ENCODE assay signal across 10 mouse cellular contexts in genomic region chr7:102636665-102637064, GRCm38 (mm10). TPM values are rescaled to one million over a fixed set of nuclear protein-coding genes. Genes with fewer than 3 reads are reported as not detected.
DNase-seq lines count a peak whose midpoint lies in the region; ATAC-seq lines count a peak whose summit lies in the region.
"Had no signal": no experiment of that assay in that cellular context is flagged by ENCODE, and none has a peak within 500 bp of the region (broad histone marks: within the 10 kb centered on the region; RNA-seq: fewer than 3 reads in every experiment).

No protein-coding gene starts in this region.

- no peak overlapping the region for H3K9ac ChIP-seq in hindbrain, embryonic 11.5 days (ENCODE audit: low read depth, low read length)
- H3K9ac ChIP-seq in hindbrain, embryonic 13.5 days: no peak overlapping the region
- H3K9ac ChIP-seq: embryonic facial prominence, embryonic 12.5 days; limb, embryonic 12.5 days had no signal

- no peak overlapping the region for H3K4me3 ChIP-seq in hindbrain, embryonic 11.5 days (ENCODE audit: low read depth, low read length)
- H3K4me3 ChIP-seq in hindbrain, embryonic 13.5 days: no peak overlapping the region
- H3K4me3 ChIP-seq in embryonic facial prominence, embryonic 10.5 days: no peak overlapping the region
- H3K4me3 ChIP-seq: embryonic facial prominence, embryonic 12.5 days; limb, embryonic 12.5 days had no signal

- H3K9me3 ChIP-seq in hindbrain, embryonic 11.5 days (ENCODE audit: control insufficient read depth, low read length): no peaks in the 10 kb centered on the region
- H3K9me3 ChIP-seq in hindbrain, embryonic 13.5 days: no peaks in the 10 kb centered on the region
- H3K9me3 ChIP-seq in embryonic facial prominence, embryonic 10.5 days: no peaks in the 10 kb centered on the region
- H3K9me3 ChIP-seq: embryonic facial prominence, embryonic 12.5 days; limb, embryonic 12.5 days had no signal

- no peak overlapping the region for H3K4me2 ChIP-seq in hindbrain, embryonic 11.5 days (replicated peaks; ENCODE audit: low read depth, low read length)
- no peak overlapping the region for H3K4me2 ChIP-seq in hindbrain, embryonic 13.5 days
- H3K4me2 ChIP-seq: embryonic facial prominence, embryonic 12.5 days; limb, embryonic 12.5 days had no signal

- no peaks in the 10 kb centered on the region for H3K36me3 ChIP-seq in hindbrain, embryonic 11.5 days (ENCODE audit: control insufficient read depth, insufficient read depth, low read length)
- no peaks in the 10 kb centered on the region for H3K36me3 ChIP-seq in hindbrain, embryonic 13.5 days
- no peaks in the 10 kb centered on the region for H3K36me3 ChIP-seq in embryonic facial prominence, embryonic 10.5 days (replicated peaks)
- H3K36me3 ChIP-seq: embryonic facial prominence, embryonic 12.5 days; limb, embryonic 12.5 days had no signal

- H3K27me3 ChIP-seq in hindbrain, embryonic 11.5 days (ENCODE audit: control insufficient read depth, insufficient read depth, low read length): no peaks in the 10 kb centered on the region
- H3K27me3 ChIP-seq in hindbrain, embryonic 13.5 days: no peaks in the 10 kb centered on the region
- no peaks in the 10 kb centered on the region for H3K27me3 ChIP-seq in embryonic facial prominence, embryonic 10.5 days (replicated peaks; ENCODE audit: low read depth, poor library complexity, severe bottlenecking)
- H3K27me3 ChIP-seq: embryonic facial prominence, embryonic 12.5 days; limb, embryonic 12.5 days had no signal

- WGBS in hindbrain, embryonic 11.5 days: 27% methylated on average over 3 of the region's 3 CpGs
- 31% methylated on average over 3 of the region's 3 CpGs for WGBS in hindbrain, embryonic 13.5 days
- WGBS in embryonic facial prominence, embryonic 10.5 days: 28% methylated on average over 3 of the region's 3 CpGs

- H3K27ac ChIP-seq in hindbrain, embryonic 11.5 days (ENCODE audit: low read depth, low read length): no peak overlapping the region
- H3K27ac ChIP-seq in hindbrain, embryonic 13.5 days: no peak overlapping the region
- no peak overlapping the region for H3K27ac ChIP-seq in embryonic facial prominence, embryonic 10.5 days (replicated peaks)
- H3K27ac ChIP-seq: embryonic facial prominence, embryonic 12.5 days; limb, embryonic 12.5 days had no signal

- ATAC-seq in hindbrain, embryonic 11.5 days (ENCODE audit: low FRiP score): no peak
- ATAC-seq in hindbrain, embryonic 13.5 days (ENCODE audit: low FRiP score): no peak

- no peaks in the 10 kb centered on the region for H3K4me1 ChIP-seq in hindbrain, embryonic 11.5 days (replicated peaks; ENCODE audit: control insufficient read depth, insufficient read depth, low read length)
- no peaks in the 10 kb centered on the region for H3K4me1 ChIP-seq in hindbrain, embryonic 13.5 days (replicated peaks)
- H3K4me1 ChIP-seq in embryonic facial prominence, embryonic 10.5 days: no peaks in the 10 kb centered on the region
- H3K4me1 ChIP-seq: embryonic facial prominence, embryonic 12.5 days; limb, embryonic 12.5 days had no signal

- DNase-seq in hindbrain, embryonic 11.5 days (ENCODE audit: low spot score): peak; percentile 39
- DNase-seq in CD4-positive helper T cell, adult 2 months (ENCODE audit: low read depth, low spot score): peak; percentile 61
- DNase-seq in WW6 (ENCODE audit: low read depth, low spot score): peak; percentile 24
- peak; percentile 18 for DNase-seq in embryonic facial prominence, embryonic 10.5 days (ENCODE audit: low spot score)
- DNase-seq in left cerebral cortex, adult 18-20 months (ENCODE audit: low spot score in 2 of 2): peak; percentile 13 to 54
- DNase-seq in retina, postnatal 7 days (ENCODE audit: low read depth, low spot score): peak; percentile 1
- no peak for DNase-seq in neural tube, embryonic 10.5 days (ENCODE audit: extremely low spot score, low spot score)

RNA-seq across cellular contexts. Expression of gene Olfr554, which starts 1.6 kb away (rescaled TPM):
- polyA plus RNA-seq in hindbrain, embryonic 11.5 days (2014; fragmentation: Nextera tagmentation; extraction: Ambion mirVana): not detected in 2 replicates
- polyA plus RNA-seq in hindbrain, embryonic 13.5 days (2015; fragmentation: Nextera tagmentation; extraction: Ambion mirVana): not detected in 2 replicates
- polyA plus RNA-seq in embryonic facial prominence, embryonic 10.5 days (2016; fragmentation: Nextera tagmentation; extraction: Ambion mirVana): not detected in 2 replicates
- total RNA-seq in left cerebral cortex, adult 18-20 months (2021): not detected
- polyA plus RNA-seq: embryonic facial prominence, embryonic 12.5 days; limb, embryonic 12.5 days had no signal

RNA-seq across cellular contexts. Expression of gene Olfr553, which starts 18.6 kb away (rescaled TPM):
- not detected in 2 replicates for polyA plus RNA-seq in hindbrain, embryonic 11.5 days (2014; fragmentation: Nextera tagmentation; extraction: Ambion mirVana)
- not detected in 2 replicates for polyA plus RNA-seq in hindbrain, embryonic 13.5 days (2015; fragmentation: Nextera tagmentation; extraction: Ambion mirVana)
- polyA plus RNA-seq in embryonic facial prominence, embryonic 10.5 days (2016; fragmentation: Nextera tagmentation; extraction: Ambion mirVana): not detected in 2 replicates
- total RNA-seq in left cerebral cortex, adult 18-20 months (2021): not detected
- polyA plus RNA-seq: embryonic facial prominence, embryonic 12.5 days; limb, embryonic 12.5 days had no signal

RNA-seq across cellular contexts. Expression of gene Olfr555, which starts 22.0 kb away (rescaled TPM):
- polyA plus RNA-seq in hindbrain, embryonic 11.5 days (2014; fragmentation: Nextera tagmentation; extraction: Ambion mirVana): not detected in 2 replicates
- not detected in 2 replicates for polyA plus RNA-seq in hindbrain, embryonic 13.5 days (2015; fragmentation: Nextera tagmentation; extraction: Ambion mirVana)
- polyA plus RNA-seq in embryonic facial prominence, embryonic 10.5 days (2016; fragmentation: Nextera tagmentation; extraction: Ambion mirVana): not detected in 2 replicates
- total RNA-seq in left cerebral cortex, adult 18-20 months (2021): not detected
- polyA plus RNA-seq: embryonic facial prominence, embryonic 12.5 days; limb, embryonic 12.5 days had no signal

RNA-seq across cellular contexts. Expression of gene Olfr556, which starts 28.0 kb away (rescaled TPM):
- not detected in 2 replicates for polyA plus RNA-seq in hindbrain, embryonic 11.5 days (2014; fragmentation: Nextera tagmentation; extraction: Ambion mirVana)
- not detected in 2 replicates for polyA plus RNA-seq in hindbrain, embryonic 13.5 days (2015; fragmentation: Nextera tagmentation; extraction: Ambion mirVana)
- polyA plus RNA-seq in embryonic facial prominence, embryonic 10.5 days (2016; fragmentation: Nextera tagmentation; extraction: Ambion mirVana): not detected in 2 replicates
- total RNA-seq in left cerebral cortex, adult 18-20 months (2021): not detected
- polyA plus RNA-seq: embryonic facial prominence, embryonic 12.5 days; limb, embryonic 12.5 days had no signal

RNA-seq across cellular contexts. Expression of gene Olfr552, which starts 39.1 kb away (rescaled TPM):
- not detected in 2 replicates for polyA plus RNA-seq in hindbrain, embryonic 11.5 days (2014; fragmentation: Nextera tagmentation; extraction: Ambion mirVana)
- polyA plus RNA-seq in hindbrain, embryonic 13.5 days (2015; fragmentation: Nextera tagmentation; extraction: Ambion mirVana): not detected in 2 replicates
- polyA plus RNA-seq in embryonic facial prominence, embryonic 10.5 days (2016; fragmentation: Nextera tagmentation; extraction: Ambion mirVana): not detected in 2 replicates
- under 1 TPM in 1 of 2 experiments, not detected in 1; 0.09 TPM for total RNA-seq in left cerebral cortex, adult 18-20 months (2021)
- polyA plus RNA-seq: embryonic facial prominence, embryonic 12.5 days; limb, embryonic 12.5 days had no signal
